In genomic region chr9:99876373-99877055, GRCm38 (mm10) we compare ENCODE assay signal across 10 mouse cellular contexts. TPM values are rescaled to one million over a fixed set of nuclear protein-coding genes. Genes with fewer than 3 reads are reported as not detected.
DNase-seq lines count a peak whose midpoint lies in the region; ATAC-seq and TF ChIP-seq lines count a peak whose summit lies in the region.
"Had no signal": no experiment of that assay in that cellular context is flagged by ENCODE, and none has a peak within 500 bp of the region (broad histone marks: within the 10 kb centered on the region; RNA-seq: fewer than 3 reads in every experiment).

No protein-coding gene starts in this region.

- TF ChIP-seq EP300 in stomach, postnatal 0 days (optimal IDR thresholded peaks at IDR 0.05): no peak

- H3K9me3 ChIP-seq in lung, embryonic 16.5 days (ENCODE audit: control insufficient read depth, low read length): no peaks in the 10 kb centered on the region
- H3K9me3 ChIP-seq in forebrain, embryonic 13.5 days (replicated peaks): no peaks in the 10 kb centered on the region
- no peaks in the 10 kb centered on the region for H3K9me3 ChIP-seq in limb, embryonic 13.5 days
- no peaks in the 10 kb centered on the region for H3K9me3 ChIP-seq in stomach, postnatal 0 days (ENCODE audit: control insufficient read depth, low read length)

- H3K4me2 ChIP-seq in lung, embryonic 16.5 days (ENCODE audit: low read depth, low read length): peak overlapping the region; percentile 50
- peak overlapping the region; percentile 53 for H3K4me2 ChIP-seq in forebrain, embryonic 13.5 days
- peak overlapping the region; percentile 62 for H3K4me2 ChIP-seq in limb, embryonic 13.5 days (replicated peaks)
- H3K4me2 ChIP-seq in stomach, postnatal 0 days (replicated peaks; ENCODE audit: low read depth): peak overlapping the region; percentile 42; the same call in 1 of the 2 replicates

- 1% methylated on average over 25 of the region's 25 CpGs for WGBS in lung, embryonic 16.5 days
- under 1% methylated on average over 25 of the region's 25 CpGs for WGBS in forebrain, embryonic 13.5 days
- under 1% methylated on average over 25 of the region's 25 CpGs for WGBS in limb, embryonic 13.5 days
- 1% methylated on average over 25 of the region's 25 CpGs for WGBS in stomach, postnatal 0 days

- H3K27me3 ChIP-seq in lung, embryonic 16.5 days (ENCODE audit: control insufficient read depth, insufficient read depth, low read depth, low read length): peaks cover 87% of the 10 kb centered on the region
- peaks cover 97% of the 10 kb centered on the region for H3K27me3 ChIP-seq in forebrain, embryonic 13.5 days
- H3K27me3 ChIP-seq in limb, embryonic 13.5 days: peaks cover 100% of the 10 kb centered on the region
- peaks cover 22% of the 10 kb centered on the region for H3K27me3 ChIP-seq in stomach, postnatal 0 days (ENCODE audit: control insufficient read depth, insufficient read depth, low read length)

- H3K4me1 ChIP-seq in lung, embryonic 16.5 days (replicated peaks; ENCODE audit: control insufficient read depth, insufficient read depth, low read length): peaks cover 10% of the 10 kb centered on the region; the same call in 1 of the 2 replicates
- peaks cover 35% of the 10 kb centered on the region for H3K4me1 ChIP-seq in forebrain, embryonic 13.5 days
- H3K4me1 ChIP-seq in limb, embryonic 13.5 days: peaks cover 38% of the 10 kb centered on the region
- H3K4me1 ChIP-seq in stomach, postnatal 0 days (replicated peaks; ENCODE audit: control insufficient read depth, insufficient read depth): no peaks in the 10 kb centered on the region; the same call in 1 of the 2 replicates

- no peak overlapping the region for H3K27ac ChIP-seq in lung, embryonic 16.5 days (ENCODE audit: low read length)
- H3K27ac ChIP-seq in forebrain, embryonic 13.5 days: no peak overlapping the region
- H3K27ac ChIP-seq in limb, embryonic 13.5 days: no peak overlapping the region
- H3K27ac ChIP-seq in stomach, postnatal 0 days (replicated peaks): no peak overlapping the region
- H3K27ac ChIP-seq: macrophage had no signal

- no peaks in the 10 kb centered on the region for H3K36me3 ChIP-seq in lung, embryonic 16.5 days (ENCODE audit: control insufficient read depth, insufficient read depth, low read length)
- no peaks in the 10 kb centered on the region for H3K36me3 ChIP-seq in forebrain, embryonic 13.5 days (ENCODE audit: poor library complexity, severe bottlenecking)
- no peaks in the 10 kb centered on the region for H3K36me3 ChIP-seq in limb, embryonic 13.5 days
- H3K36me3 ChIP-seq in stomach, postnatal 0 days (ENCODE audit: control insufficient read depth, insufficient read depth, low read length): no peaks in the 10 kb centered on the region

- DNase-seq in lung, postnatal 10 days: no peak
- no peak for DNase-seq in stomach, postnatal 0 days (ENCODE audit: low spot score)
- DNase-seq in adrenal gland, adult 2 months: no peak
- DNase-seq in cerebellum, postnatal 4 days (ENCODE audit: low spot score in 2 of 2): no peak
- DNase-seq: cerebellum, adult 18-20 months had no signal

- ATAC-seq in lung, embryonic 16.5 days (ENCODE audit: low read depth): no peak
- ATAC-seq in forebrain, embryonic 13.5 days: no peak
- no peak for ATAC-seq in limb, embryonic 13.5 days (ENCODE audit: low FRiP score, low read depth)
- no peak for ATAC-seq in stomach, postnatal 0 days (ENCODE audit: low FRiP score, low TSS enrichment)

- no peak overlapping the region for H3K9ac ChIP-seq in lung, embryonic 16.5 days (ENCODE audit: low read length)
- no peak overlapping the region for H3K9ac ChIP-seq in forebrain, embryonic 13.5 days
- H3K9ac ChIP-seq in limb, embryonic 13.5 days: no peak overlapping the region
- no peak overlapping the region for H3K9ac ChIP-seq in stomach, postnatal 0 days (ENCODE audit: low read length)

- peak overlapping the region; percentile 25 for H3K4me3 ChIP-seq in lung, embryonic 16.5 days (ENCODE audit: low read length)
- H3K4me3 ChIP-seq in forebrain, embryonic 13.5 days: peak overlapping the region; percentile 28
- H3K4me3 ChIP-seq in limb, embryonic 13.5 days: peak overlapping the region; percentile 36
- peak overlapping the region; percentile 27 for H3K4me3 ChIP-seq in stomach, postnatal 0 days (ENCODE audit: low read depth, low read length)

- TF ChIP-seq CTCF in stomach, postnatal 0 days (IDR thresholded peaks at IDR 0.05; ENCODE audit: low read depth): no peak

RNA-seq across cellular contexts. Expression of gene Sox14, which starts 0.5 kb away (rescaled TPM):
- polyA plus RNA-seq in lung, embryonic 16.5 days (2015; fragmentation: Nextera tagmentation; extraction: Ambion mirVana): not detected in 2 replicates
- 4.2 and 8.1 TPM in 2 replicates for polyA plus RNA-seq in forebrain, embryonic 13.5 days (2015; fragmentation: Nextera tagmentation; extraction: Ambion mirVana)
- polyA plus RNA-seq in limb, embryonic 13.5 days (2015; fragmentation: Nextera tagmentation; extraction: Ambion mirVana): 0.06 and 0.18 TPM in 2 replicates
- polyA plus RNA-seq in stomach, postnatal 0 days (2015; fragmentation: Nextera tagmentation; extraction: Ambion mirVana): not detected in 2 replicates
- total RNA-seq in adrenal gland, adult 2 months (2021): not detected
- not detected in 2 replicates for polyA plus RNA-seq in adrenal gland, adult 2 months (2012; rRNA removed)
- total RNA-seq: hematopoietic stem cell, adult 5-6 weeks had no signal
- polyA plus RNA-seq: macrophage had no signal
